Mouse (Mus musculus) midbrain, postnatal 0 days (tissue): Measurements from ENCODE around the gene Ikbke. TPM values are rescaled to one million over a fixed set of nuclear protein-coding genes. Genes with fewer than 3 reads are reported as not detected.
"Not testable (repeated sequence)": the region's sequence is repeated elsewhere in the genome, so short reads cannot be mapped to it uniquely, and the experiment has no call there.

Experiments used
- ATAC-seq: fragments of 200-750 bp; cut with Nextera tagmentation; 2 replicates; pipeline ENCODE4 v1.8.0; 2017; ENCODE audit warnings: moderate number of reproducible peaks, mild to moderate bottlenecking, moderate TSS enrichment, moderate library complexity; ENCODE audit not compliant: low FRiP score
- DNase-seq: peaks from one replicate; pipeline ENCODE4 v3.0.0-alpha.2; 2015; ENCODE audit warnings: low spot score
- H3K27ac ChIP-seq: fragments of 300-500 bp; sonication (generic); 2 replicates; pipeline ENCODE4 v1.5.1; 2014; ENCODE audit warnings: low read depth, mild to moderate bottlenecking, low read length, mixed read lengths
- H3K27me3 ChIP-seq: fragments of 300-500 bp; sonication (generic); 2 replicates; pipeline ENCODE4 v1.6.1; 2014; ENCODE audit warnings: low read length, control low read depth, mixed read lengths; ENCODE audit not compliant: insufficient read depth
- H3K36me3 ChIP-seq: fragments of 300-500 bp; sonication (generic); 2 replicates; pipeline ENCODE4 v1.6.1; 2014; ENCODE audit warnings: low read length, control low read depth, mixed read lengths; ENCODE audit not compliant: insufficient read depth
- H3K4me1 ChIP-seq: fragments of 300-500 bp; sonication (generic); 2 replicates; pipeline ENCODE4 v1.6.1; 2014; ENCODE audit warnings: mild to moderate bottlenecking, control low read depth, antibody characterized with exemption, low read length, mixed read lengths; ENCODE audit not compliant: insufficient read depth
- H3K4me2 ChIP-seq: fragments of 300-500 bp; sonication (generic); 2 replicates; pipeline ENCODE4 v1.6.1; 2014; ENCODE audit warnings: low read depth, mild to moderate bottlenecking, low read length, mixed read lengths; ENCODE audit not compliant: poor library complexity, severe bottlenecking
- H3K4me3 ChIP-seq: fragments of 300-500 bp; sonication (generic); 2 replicates; pipeline ENCODE4 v1.5.1; 2014; ENCODE audit warnings: low read depth, mild to moderate bottlenecking, low read length, moderate library complexity
- H3K9ac ChIP-seq: fragments of 300-500 bp; sonication (generic); replicated peaks from 2 replicates; pipeline ENCODE4 v1.6.1; 2014; ENCODE audit warnings: mild to moderate bottlenecking, low read length, moderate library complexity, mixed read lengths; ENCODE audit not compliant: poor library complexity, severe bottlenecking
- H3K9me3 ChIP-seq: fragments of 300-500 bp; sonication (generic); 2 replicates; pipeline ENCODE4 v1.6.1; 2016; ENCODE audit warnings: low read length, control low read depth
- CTCF ChIP-seq: IDR thresholded peaks from 2 replicates; pipeline ENCODE4 v1.5.1; 2016; ENCODE audit warnings: antibody characterized with exemption, mild to moderate bottlenecking
- WGBS: fragments of 180-500 bp; shearing (Covaris S2); extraction: QIAGEN DNeasy Blood & Tissue Kit; methylation state at CpG from one replicate; pipeline ENCODE4 v1.1.7; 2014; 5-methylcytosine and 5-hydroxymethylcytosine counted together
- polyA plus RNA-seq: library from polyadenylated mRNA; unstranded; fragments of >200 nt; fragmentation: Nextera tagmentation; extraction: Ambion mirVana; gene quantifications from 2 replicates; pipeline ENCODE4 v1.2.1, GENCODE M21; 2015
- total RNA-seq: library from RNA; depleted of rRNA; stranded (reverse); fragments of >200 nt; gene quantifications from 2 replicates; pipeline ENCODE4 v1.2.3, GENCODE M21; 2014

The Ikbke gene
- total and polyA plus RNA-seq, 2 experiments from 2014 or later = 0.67 to 5.3 TPM

GRCm38 (mm10) chr1:131269797-131270578 lies 9.4 kb downstream of the Ikbke start:
- Histone ChIP-seq H3K4me1 (no peaks in the 10 kb centered on the region), H3K9ac (no peak overlapping the region), H3K4me3 (no peak overlapping the region), H3K9me3 (no peaks in the 10 kb centered on the region), H3K27ac (no peak overlapping the region), H3K4me2 (peak overlapping the region; percentile 28; the same call in 1 of the 2 replicates), H3K36me3 (no peaks in the 10 kb centered on the region), H3K27me3 (no peaks in the 10 kb centered on the region)
- DNase-seq (peak; percentile 82), ATAC-seq (peak; percentile 36)
- 31% methylated on average over 22 of the region's 22 CpGs for WGBS
- peak; percentile 96 for TF ChIP-seq CTCF

DNA sequence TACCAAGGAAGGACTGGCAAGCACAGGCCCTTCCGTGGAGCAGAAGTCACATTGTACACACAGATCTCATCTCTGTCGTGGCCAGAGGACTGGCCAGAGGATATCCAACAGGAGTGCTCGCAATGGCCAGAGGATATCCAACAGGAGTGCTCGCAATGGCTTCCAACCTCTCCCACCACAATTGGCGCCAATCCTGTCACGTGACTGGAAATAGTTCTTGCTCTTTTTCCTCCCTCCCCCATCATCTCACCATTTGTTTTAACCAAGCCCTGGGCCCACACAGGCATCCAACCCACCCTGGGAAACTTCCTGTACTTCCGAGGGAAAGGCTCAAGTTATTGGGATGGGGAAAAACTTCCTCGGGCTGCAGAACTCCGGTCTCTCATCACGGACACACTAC lies 10.6 kb downstream of the Ikbke start:
- Histone ChIP-seq H3K4me1 (no peaks in the 10 kb centered on the region), H3K9me3 (no peaks in the 10 kb centered on the region), H3K4me3 (no peak overlapping the region), H3K27ac (no peak overlapping the region), H3K36me3 (no peaks in the 10 kb centered on the region), H3K4me2 (no peak overlapping the region), H3K9ac (no peak overlapping the region), H3K27me3 (no peaks in the 10 kb centered on the region)
- TF ChIP-seq CTCF = no peak
- DNase-seq (no peak), ATAC-seq (no peak)
- WGBS = 86% methylated on average over 10 of the region's 10 CpGs

DNA sequence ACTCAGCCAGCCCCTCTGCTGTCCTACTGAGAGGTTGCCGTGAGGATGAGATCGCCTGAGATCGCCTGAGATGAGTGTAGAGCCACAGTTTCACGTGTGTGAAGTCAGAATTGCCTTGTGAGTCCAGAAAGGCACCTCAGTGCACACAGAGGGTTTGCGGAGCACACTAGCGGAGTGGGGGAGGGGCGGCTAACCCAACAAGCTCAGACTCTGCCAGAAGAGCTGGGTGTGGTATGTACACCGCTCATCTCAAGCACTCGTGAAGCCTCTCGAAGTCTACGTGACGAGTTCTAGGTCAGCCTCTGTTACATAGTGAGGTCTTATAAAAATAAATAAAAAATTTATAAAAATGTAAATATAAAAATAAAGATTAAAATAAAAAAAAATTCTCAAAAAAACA lies 15.5 kb downstream of the Ikbke start:
- WGBS = 77% methylated on average over 12 of the region's 12 CpGs
- Histone ChIP-seq H3K9me3 (no peaks in the 10 kb centered on the region), H3K27me3 (no peaks in the 10 kb centered on the region), H3K4me3 (no peak overlapping the region), H3K36me3 (no peaks in the 10 kb centered on the region), H3K4me2 (no peak overlapping the region), H3K9ac (no peak overlapping the region), H3K4me1 (no peaks in the 10 kb centered on the region), H3K27ac (no peak overlapping the region)
- DNase-seq (no peak), ATAC-seq (no peak)
- TF ChIP-seq CTCF = no peak

DNA sequence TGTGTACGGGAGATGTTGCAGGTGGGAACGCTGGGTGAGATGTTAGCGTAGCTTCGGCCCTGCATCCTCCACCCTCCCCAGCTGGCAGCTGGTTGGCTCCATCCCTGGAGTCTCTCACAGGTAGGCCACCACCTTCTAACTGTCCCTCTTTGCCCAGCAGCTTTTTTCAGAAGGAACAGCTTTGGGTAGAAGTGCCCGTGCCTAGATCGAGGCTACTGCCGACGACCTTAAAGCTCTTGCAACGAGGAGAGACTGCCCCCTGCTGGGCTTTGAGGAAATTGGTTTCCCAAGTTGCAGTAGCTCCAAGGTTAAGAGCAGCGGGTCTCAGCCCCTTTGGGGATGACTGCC lies 19.1 kb downstream of the Ikbke start:
- Histone ChIP-seq H3K36me3 (no peaks in the 10 kb centered on the region), H3K9ac (no peak overlapping the region), H3K4me1 (no peaks in the 10 kb centered on the region), H3K9me3 (no peaks in the 10 kb centered on the region), H3K27me3 (no peaks in the 10 kb centered on the region), H3K4me2 (no peak overlapping the region), H3K27ac (no peak overlapping the region), H3K4me3 (no peak overlapping the region)
- 26% methylated on average over 10 of the region's 10 CpGs for WGBS
- 0 out of 2 replicates have a peak, but pooled peaks have one; percentile 41 for ATAC-seq
- peak; percentile 81 for TF ChIP-seq CTCF
- DNase-seq = peak; percentile 80

DNA sequence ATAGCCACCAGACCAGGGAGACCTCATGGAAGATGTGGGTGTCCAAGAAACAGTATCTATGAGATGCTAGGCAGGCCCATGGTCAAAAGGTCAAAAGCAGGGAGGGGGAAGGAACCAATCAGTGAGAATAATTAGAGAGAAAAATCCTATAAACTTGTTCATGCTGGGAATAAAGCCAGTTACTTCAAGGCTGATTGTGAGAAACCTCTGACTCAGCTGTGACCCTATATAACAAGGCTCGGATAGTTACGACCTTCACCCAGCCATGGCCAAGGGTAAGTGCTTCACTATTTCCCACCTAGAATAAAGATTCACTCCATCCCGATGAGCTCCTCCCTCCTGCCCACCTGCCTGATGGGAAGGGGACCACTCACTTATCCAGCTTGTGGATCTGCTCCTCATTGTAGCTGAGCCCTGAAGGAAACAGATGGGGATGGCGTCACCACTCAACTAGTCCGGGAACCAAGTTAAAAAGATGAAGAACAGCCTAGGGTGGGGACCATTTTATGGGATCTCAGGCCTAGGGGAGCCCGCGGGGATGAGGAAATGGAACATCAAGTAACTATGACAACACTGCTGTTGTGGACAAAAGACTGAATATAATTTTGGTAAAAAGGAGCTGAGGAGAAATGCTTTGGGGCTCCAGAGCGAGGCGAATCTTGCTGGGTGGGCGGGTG lies 19.6 kb downstream of the Ikbke start:
- TF ChIP-seq CTCF = no peak
- H3K9me3 ChIP-seq = no peaks in the 10 kb centered on the region
- H3K9ac ChIP-seq = no peak overlapping the region
- ATAC-seq (0 out of 2 replicates have a peak, but pooled peaks have one; percentile 20), DNase-seq (no peak)
- 65% methylated on average over 10 of the region's 10 CpGs for WGBS
- H3K4me2 ChIP-seq = no peak overlapping the region
- no peak overlapping the region for H3K4me3 ChIP-seq
- no peaks in the 10 kb centered on the region for H3K4me1 ChIP-seq
- H3K27ac ChIP-seq = no peak overlapping the region
- no peaks in the 10 kb centered on the region for H3K27me3 ChIP-seq
- H3K36me3 ChIP-seq = no peaks in the 10 kb centered on the region

DNA sequence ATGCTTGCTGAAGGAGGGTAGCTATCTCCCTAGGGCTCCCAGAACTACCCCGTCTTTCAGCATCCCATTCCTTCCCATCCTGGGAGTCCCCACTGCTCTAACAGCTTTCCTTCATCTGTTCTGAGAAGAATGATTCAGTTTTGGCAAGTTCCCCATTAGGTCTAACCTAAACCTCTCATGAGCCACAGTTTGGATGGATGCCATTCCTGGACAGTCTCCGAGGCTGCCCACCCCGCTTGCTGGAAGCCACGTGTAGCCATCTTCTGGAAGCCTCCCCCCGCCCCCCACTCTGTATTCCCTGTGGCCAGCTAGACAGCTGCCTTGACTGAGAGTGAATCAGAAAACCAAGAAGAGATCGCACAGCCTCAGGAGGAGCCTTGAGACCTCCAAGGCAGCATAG lies 22.1 kb downstream of the Ikbke start:
- no peak overlapping the region for H3K27ac ChIP-seq
- no peaks in the 10 kb centered on the region for H3K4me1 ChIP-seq
- no peaks in the 10 kb centered on the region for H3K36me3 ChIP-seq
- no peaks in the 10 kb centered on the region for H3K27me3 ChIP-seq
- H3K4me3 ChIP-seq = no peak overlapping the region
- no peak overlapping the region for H3K9ac ChIP-seq
- H3K9me3 ChIP-seq = no peaks in the 10 kb centered on the region
- no peak for DNase-seq
- 77% methylated on average over 6 of the region's 6 CpGs for WGBS
- TF ChIP-seq CTCF = no peak
- no peak for ATAC-seq
- no peak overlapping the region for H3K4me2 ChIP-seq

DNA sequence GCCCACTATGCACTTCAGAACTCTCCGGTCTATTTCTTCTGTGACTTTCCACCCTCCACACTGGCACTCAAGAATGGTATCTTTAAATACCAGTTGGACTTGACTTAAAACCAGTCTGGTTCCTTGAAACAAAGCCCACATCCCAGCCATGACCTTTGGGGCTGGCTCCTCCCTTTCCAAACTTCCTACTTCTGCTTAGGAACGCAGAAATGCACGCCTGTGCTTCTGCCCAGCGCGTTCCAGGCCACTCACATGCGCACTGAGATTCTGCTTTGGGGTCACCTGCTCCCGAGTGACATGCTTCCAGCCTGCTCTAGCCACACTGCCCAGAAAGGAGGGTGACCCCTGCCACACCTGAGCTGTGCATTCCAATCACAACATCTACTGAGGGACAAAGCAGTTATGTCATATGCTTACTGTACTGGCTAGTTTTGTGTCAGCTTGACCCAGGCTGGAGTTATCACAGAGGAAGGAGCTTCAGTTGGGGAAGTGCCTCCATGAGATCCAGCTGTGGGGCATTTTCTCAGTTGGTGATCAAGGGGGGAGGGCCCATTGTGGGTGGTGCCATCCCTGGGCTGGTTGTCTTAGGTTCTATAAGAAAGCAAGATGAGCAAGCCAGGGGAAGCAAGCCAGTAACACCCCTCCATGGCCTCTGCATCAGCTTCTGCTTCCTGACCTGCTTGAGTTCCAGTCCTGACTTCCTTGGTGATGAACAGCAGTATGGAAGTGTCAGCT lies 26.7 kb downstream of the Ikbke start:
- not testable (repeated sequence) for DNase-seq, H3K4me3 ChIP-seq, H3K4me1 ChIP-seq, H3K27ac ChIP-seq, H3K27me3 ChIP-seq, H3K4me2 ChIP-seq, H3K9ac ChIP-seq, H3K9me3 ChIP-seq, ATAC-seq, H3K36me3 ChIP-seq
- 86% methylated on average over 7 of the region's 7 CpGs for WGBS
